Mouse (Mus musculus): ENCODE data around the gene Rasl10a. TPM values are rescaled to one million over a fixed set of nuclear protein-coding genes. Genes with fewer than 3 reads are reported as not detected.

Rasl10a gene
- polyA plus RNA-seq, 1 experiment from 2014 or later, result 1.1 TPM

Small RNAs within 50 kb of the gene (microRNA-seq; reads per million reads assigned to microRNA genes)
- not detected for gene Gm47296

Other genes starting within 250 kb of the Rasl10a start
- gene Nf2, start 208.6 kb upstream of the Rasl10a start, polyA plus RNA-seq (2016; fragmentation: Nextera tagmentation; extraction: Ambion mirVana), result 70.5 and 73.3 TPM in 2 replicates
- 81.4 and 81.8 TPM in 2 replicates for gene Nipsnap1, start 184.2 kb upstream of the Rasl10a start, polyA plus RNA-seq (2016; fragmentation: Nextera tagmentation; extraction: Ambion mirVana)
- gene Thoc5, start 162.8 kb upstream of the Rasl10a start, polyA plus RNA-seq (2016; fragmentation: Nextera tagmentation; extraction: Ambion mirVana), result 42.3 and 44.1 TPM in 2 replicates
- 0.65 and 1.0 TPM in 2 replicates for gene Nefh, start 110.1 kb upstream of the Rasl10a start, polyA plus RNA-seq (2016; fragmentation: Nextera tagmentation; extraction: Ambion mirVana)
- gene Ap1b1, start 71.3 kb upstream of the Rasl10a start, polyA plus RNA-seq (2016; fragmentation: Nextera tagmentation; extraction: Ambion mirVana), result 54.8 and 55.3 TPM in 2 replicates
- 44.3 and 47.6 TPM in 2 replicates for gene Gas2l1, start 7.2 kb downstream of the Rasl10a start, polyA plus RNA-seq (2016; fragmentation: Nextera tagmentation; extraction: Ambion mirVana)
- gene Rhbdd3, start 40.8 kb downstream of the Rasl10a start, polyA plus RNA-seq (2016; fragmentation: Nextera tagmentation; extraction: Ambion mirVana), result 26.4 and 27.9 TPM in 2 replicates
- gene Ewsr1, start 41.1 kb downstream of the Rasl10a start, polyA plus RNA-seq (2016; fragmentation: Nextera tagmentation; extraction: Ambion mirVana), result 949 and 978 TPM in 2 replicates
- gene Emid1, start 94.1 kb downstream of the Rasl10a start, polyA plus RNA-seq (2016; fragmentation: Nextera tagmentation; extraction: Ambion mirVana), result 27.9 and 31.0 TPM in 2 replicates
- gene Kremen1, start 203.4 kb downstream of the Rasl10a start, polyA plus RNA-seq (2016; fragmentation: Nextera tagmentation; extraction: Ambion mirVana), result 23.3 and 24.7 TPM in 2 replicates